Mouse (Mus musculus) small intestine, adult 2 months (tissue): Measurements from ENCODE around the gene Tepsin.

ENCODE experiments used
- CTCF ChIP-seq: fragments of 200-500 bp; IDR thresholded peaks from 2 replicates; pipeline ENCODE4 v1.5.1; 2012; ENCODE audit warnings: low read depth, mild to moderate bottlenecking, control low read depth, inconsistent platforms, low read length, moderate library complexity, mixed read lengths; ENCODE audit not compliant: insufficient replicate concordance, insufficient read length; ENCODE audit errors: extremely low read depth
- POLR2A ChIP-seq: fragments of 200-500 bp; IDR thresholded peaks from 2 replicates; pipeline ENCODE4 v1.6.1; 2012; ENCODE audit warnings: low read depth, mild to moderate bottlenecking, control low read depth, inconsistent platforms, low read length, moderate library complexity

GRCm38 (mm10) chr11:120114488-120115215 lies 16.1 kb upstream of the Tepsin start:
- TF ChIP-seq CTCF (no peak), POLR2A (no peak)
